Mouse (Mus musculus): Measurements from ENCODE around the gene Nrxn1.

The Nrxn1 gene

DNA sequence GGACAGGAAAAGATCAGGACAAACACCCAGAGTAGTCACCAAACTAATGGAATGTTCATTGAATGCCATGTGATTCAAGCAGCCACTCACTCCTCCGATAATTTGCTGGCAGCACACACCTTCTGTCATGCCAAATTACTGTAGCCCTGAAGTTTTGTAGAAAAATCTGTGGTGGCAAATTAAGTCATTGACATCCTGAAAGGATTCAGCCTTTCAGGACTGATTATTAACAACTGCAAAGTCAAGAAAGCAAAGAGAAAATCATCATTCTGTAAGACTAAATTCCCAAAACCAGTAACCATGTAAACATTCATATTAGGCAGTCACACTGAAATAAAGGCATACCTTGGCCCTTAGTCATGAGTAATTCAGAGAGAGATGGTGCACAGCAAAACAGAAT lies 662.7 kb downstream of the Nrxn1 start:
- CTCF ChIA-PET = no interaction called here

DNA sequence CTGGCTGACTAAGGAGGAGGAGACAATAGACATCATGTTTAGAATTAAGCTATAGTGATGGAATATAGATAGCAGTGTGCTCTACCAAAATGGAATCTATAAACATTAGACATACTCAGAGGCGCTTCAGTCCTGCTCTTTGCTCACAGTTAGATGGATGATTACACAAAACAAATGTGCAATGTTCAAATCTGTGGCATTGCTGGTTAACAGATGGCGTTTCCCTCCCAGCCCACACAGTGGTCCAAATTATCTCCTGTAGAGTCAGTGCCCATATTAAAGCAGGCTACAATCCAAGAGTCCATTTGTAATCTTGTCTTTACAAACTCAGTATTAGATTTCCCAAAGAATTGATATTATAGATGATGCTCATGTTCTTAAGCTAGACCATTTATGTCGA lies 666.9 kb downstream of the Nrxn1 start:
- CTCF ChIA-PET = no interaction called here

DNA sequence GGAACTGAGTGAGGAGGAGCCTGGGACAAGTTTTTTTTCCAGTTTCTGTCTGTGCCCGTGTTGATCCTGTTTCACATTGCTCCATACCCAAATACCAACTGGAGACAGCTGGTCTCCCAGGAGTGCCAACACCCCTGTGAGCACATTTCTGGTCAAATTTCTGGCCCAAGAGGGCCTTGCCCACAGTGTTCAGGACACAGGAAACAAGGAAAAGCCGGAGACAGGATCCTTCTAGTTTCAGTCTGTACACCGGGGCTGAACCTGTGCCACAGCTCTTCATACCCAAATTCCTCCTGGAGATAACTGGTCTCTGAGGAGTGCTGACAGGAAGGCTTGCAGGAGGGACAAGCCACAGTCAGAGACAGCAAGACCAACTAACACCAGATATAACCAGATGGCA lies 670.3 kb downstream of the Nrxn1 start:
- CTCF ChIA-PET = no interaction called here

DNA sequence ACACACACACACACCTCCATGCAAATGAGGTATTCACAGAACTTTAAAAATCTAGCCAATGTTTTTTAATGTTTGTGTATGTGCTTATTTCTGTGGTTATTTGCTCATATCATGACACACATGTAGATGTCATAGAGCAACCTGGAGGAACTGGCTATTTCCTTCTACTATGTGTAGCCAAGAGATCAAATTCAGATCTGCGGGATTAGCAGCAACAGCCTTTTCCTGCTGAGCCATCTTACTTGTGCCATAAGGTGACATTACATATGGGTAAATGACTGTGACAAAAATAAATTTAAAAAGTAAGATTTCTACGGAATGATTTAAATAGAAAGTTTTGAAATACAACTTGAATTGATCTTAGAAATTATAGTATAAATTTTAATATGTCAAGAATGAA lies 672.1 kb downstream of the Nrxn1 start:
- CTCF ChIA-PET = no interaction called here

GRCm38 (mm10) chr17:90419615-90420014 lies 673.3 kb downstream of the Nrxn1 start:
- CTCF ChIA-PET = no interaction called here

DNA sequence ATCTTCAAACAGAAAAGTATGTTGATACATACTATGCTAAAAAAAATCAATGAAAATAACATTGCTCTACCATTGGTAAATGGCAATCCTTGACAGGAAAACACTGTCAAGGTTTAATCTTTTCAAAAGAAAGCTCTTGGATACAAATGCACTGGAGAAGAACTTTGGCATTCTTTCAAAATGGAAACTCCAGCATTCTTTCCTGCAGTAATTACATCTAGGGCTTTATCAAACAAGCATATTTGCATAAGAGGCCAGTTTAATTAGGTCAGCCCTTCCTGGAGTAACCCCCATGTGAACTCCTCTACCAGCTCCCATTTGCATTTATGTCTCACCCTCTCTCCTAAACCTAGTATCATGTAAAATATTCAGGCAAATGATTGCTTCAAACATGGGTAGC lies 696.5 kb downstream of the Nrxn1 start:
- CTCF ChIA-PET = no interaction called here

DNA sequence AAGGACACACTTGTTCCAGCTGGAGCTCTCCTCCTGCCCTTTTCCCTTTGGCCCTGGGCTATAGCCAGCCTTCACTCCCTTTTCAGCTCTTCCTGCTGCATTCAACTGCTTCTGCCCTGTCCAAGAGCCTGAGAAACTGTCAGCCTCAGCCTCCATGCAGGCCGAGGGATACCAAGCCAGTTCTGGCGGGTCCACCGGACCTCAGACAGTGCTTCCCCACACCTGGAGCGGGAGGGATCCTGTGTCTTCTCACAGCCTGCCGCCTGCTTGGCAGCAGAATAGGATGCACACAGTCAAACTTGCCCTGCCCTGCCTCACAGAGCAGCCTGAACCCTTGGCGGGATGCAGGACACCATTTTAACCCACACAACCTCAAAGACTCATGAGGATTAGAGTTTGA lies 698.3 kb downstream of the Nrxn1 start:
- CTCF ChIA-PET = no interaction called here

DNA sequence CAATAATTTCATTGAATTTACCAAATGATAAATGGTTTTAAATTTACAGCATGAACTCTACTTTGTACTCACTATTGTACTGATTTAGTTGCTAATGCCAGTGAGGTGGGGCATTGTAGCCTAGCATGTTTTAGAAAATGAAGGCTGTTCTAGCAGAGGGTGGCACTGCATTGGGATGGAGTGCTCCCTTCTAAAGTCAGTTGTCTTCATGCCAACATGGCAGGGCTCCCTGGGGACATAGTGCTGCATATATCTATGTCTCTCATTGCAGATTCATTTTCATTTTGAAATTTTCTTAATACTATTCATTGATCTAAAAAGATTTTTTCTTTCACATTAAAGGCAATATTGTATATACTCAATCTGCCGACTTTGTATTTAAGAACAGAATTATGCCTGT lies 700.1 kb downstream of the Nrxn1 start:
- CTCF ChIA-PET = no interaction called here

DNA sequence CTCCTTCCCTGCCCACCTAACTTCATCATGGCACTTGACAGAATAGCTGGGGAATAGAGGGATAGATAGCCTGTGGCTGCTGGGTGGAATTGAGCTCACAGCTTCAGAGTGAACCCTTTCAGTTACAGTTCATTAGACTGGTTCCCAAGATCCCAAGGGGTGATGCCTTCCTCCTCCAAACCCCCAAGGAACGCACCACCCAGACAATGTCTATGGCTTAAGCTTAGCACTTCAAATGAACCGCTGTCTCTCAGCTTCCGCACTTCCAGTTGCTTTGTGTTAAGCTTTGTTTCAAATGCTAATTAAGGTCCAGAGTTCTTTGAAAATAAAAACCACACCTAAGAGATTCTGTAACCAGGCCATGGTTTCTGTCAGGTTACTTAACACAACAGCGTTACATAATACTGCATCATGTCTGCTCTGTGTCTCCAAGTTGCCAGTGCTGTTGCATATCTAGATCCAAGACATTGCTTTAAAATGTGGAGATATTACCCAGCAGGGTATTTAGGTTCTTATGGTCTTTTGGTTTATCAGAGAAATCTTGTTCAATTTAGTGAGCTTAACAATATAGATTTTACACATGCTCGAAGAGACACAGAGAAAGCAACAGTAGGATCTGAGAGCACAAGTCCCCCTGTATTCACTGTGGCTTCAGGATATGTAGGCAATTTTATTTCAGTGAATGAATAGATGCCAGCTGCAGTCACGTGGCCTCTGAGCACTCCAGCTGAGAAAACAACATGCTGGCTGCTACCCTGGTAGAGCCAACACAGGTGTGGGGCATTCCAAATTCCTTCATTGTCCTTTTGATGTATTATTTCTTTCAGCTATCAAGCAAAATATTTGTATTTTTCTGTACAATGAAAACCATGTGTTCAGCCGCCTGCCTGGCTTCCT lies 702.3 kb downstream of the Nrxn1 start:
- CTCF ChIA-PET = no interaction called here

DNA sequence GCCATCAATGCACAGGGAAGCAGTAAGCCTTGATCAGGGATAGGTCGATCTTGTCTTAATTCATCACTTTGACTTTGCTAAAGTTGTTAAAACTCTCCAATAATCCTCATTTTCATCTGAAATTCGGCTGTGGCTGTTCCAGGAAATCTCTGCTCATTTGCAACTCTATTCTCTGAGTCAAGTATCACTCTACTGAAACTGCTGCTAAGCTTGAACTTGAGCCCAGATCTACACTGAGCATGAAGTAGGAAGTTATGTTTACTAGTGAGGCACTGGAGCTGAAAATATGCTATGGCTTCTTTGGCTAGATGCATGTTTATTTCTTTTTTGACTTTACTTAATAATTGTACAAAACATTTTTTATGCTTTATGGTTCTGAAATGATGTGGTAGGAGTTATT lies 708.0 kb downstream of the Nrxn1 start:
- CTCF ChIA-PET = no interaction called here

GRCm38 (mm10) chr17:90382496-90383443 lies 710.1 kb downstream of the Nrxn1 start:
- CTCF ChIA-PET = no interaction called here

DNA sequence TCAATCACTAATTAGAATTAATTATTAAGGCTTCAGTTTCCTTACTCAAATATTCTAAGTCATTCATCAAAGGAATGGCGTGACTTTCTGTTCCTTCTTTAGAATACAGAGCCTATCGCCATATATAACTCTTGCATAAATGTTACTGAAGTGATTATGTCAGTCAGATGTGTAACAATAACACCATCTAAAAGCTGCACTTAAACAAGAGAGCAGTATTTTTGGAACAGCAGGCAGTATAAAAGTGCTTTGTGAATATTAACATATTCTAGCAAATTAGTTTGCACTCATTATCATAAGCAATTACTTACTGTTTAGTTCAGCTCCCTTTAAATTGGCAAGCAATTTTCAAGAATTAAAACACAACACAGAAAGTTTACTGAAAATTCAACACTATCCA lies 716.3 kb downstream of the Nrxn1 start:
- CTCF ChIA-PET = no interaction called here

DNA sequence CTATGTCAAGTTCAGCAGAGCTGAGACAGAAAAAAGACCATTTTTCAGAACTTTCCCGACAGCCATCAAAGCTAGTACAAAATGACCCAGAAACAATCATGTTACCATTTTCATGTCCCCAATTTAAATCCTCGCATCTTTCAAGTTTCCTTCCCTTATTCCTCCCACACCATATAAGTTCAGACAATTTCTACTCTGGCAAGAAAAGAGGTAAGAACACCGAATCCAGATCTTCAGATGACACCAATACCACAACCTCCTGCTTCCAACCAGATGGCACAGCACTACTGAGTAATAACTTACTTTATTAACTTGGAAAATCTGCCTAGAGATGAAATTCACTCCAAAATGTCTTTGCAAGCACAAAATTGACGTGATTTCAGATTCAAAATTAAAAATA lies 730.7 kb downstream of the Nrxn1 start:
- CTCF ChIA-PET = no interaction called here

DNA sequence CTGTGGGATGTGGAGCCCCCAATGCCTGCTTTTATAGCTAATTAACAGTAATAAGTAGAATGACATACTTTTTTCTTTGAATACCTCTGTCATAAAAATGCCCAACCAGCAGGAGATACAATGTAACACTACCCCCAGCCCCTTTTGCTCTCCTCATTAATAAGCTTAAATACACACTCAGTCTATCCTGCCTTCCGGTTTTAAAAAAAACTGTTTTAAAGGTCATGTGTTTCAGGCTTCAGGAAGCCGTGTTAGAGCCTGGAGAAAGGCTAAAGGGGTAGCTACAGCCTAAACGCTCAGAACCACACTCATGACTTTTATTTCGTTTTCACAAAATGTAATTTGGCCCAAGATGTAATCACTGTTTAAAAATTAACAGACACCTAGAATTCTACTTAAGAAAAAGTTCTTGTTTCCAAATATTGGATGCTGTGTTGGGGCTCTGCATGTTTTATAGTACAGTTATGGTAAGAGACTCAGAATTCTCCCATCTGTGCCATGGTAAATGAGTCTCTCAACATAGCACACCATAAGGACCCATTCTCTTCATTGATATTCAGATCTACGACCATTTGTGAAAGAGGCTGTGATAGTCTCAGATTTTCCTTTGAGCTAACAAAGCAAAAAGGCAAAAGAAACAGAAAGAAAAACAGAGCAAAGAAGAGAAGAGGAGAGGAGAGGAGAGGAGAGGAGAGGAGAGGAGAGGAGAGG lies 743.3 kb downstream of the Nrxn1 start:
- CTCF ChIA-PET = interaction anchor here (0.6 kb wide), 1 partner anchor 112 kb away, joined by 4 read pairs; no protein-coding TSS in a partner anchor

- CTCF ChIA-PET = no interaction called here
Measured at GRCm38 (mm10) chr17:90346735-90347475, 746.0 kb downstream of the Nrxn1 start.

DNA sequence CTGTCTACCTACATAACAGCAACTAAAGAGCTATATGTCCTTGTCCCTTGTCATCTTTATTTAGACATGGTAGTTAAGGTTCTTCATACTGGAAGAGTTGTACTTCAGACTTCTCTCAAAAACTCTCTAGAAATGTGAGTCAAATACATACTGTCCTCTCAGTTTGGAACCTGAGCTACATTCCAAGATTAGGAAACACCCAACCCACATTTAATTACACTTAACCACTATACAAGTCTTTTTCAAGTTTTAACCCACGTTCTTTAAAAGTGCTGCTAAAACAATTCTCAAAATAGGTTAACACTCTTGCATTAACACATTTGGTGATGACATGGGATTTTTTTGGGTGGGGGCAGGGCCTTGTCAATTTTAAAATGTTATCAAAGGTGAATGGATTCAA lies 759.4 kb downstream of the Nrxn1 start:
- CTCF ChIA-PET = no interaction called here

DNA sequence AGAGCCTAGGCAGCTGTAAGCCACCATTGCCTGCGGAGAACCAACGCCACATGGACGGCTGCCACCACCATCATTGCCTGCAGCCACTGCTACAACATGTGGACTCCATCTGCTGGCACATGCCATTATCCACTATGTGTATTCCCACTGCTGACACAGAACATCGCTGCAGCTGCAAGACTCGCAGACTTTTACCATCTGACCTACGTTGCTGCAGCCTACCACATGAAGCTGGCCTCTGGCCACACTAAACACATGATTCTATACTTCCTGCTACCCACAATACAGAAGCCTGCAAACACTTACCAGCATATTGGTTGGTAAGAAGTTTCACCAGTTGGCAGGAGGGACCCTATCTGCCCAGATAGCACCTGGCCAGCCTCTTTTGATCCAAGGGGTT lies 769.2 kb downstream of the Nrxn1 start:
- CTCF ChIA-PET = no interaction called here

DNA sequence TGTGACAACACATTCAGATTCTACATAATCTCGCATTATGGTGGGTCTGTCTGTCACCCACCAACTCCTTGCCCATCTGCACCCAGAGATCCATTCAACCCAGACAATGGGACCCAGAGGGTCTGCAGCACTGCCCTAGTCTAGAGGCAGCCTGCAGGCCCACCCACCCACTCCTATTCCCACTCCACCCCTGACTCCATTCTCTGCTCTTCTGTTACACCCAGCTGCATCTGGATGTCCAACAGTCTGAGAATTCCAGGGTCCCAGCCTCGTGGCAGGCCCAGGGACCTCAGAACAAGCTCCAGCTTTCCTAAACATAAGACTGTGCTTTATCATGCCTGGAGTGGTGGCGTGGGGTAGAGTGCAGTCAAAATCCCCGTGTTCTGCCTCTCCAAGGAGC lies 820.6 kb downstream of the Nrxn1 start:
- CTCF ChIA-PET = no interaction called here

DNA sequence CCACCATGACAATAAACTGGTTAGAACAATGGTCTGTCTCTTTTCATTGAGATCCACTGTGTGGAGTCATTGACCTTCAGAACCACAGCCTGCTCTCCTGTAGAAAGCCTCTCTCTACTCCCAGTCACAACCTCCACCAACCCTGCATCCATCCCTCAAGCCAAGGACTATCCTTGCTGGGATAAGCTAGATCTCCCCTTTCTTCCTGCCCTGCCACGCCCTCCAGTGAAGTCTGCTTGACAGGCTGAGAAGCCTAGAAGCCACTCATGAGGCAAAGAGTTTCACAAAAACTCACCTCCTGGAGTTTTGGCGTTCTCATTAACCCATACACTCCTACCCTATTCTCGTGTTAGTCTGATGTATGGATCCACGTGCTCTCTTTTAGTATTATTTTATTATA lies 821.7 kb downstream of the Nrxn1 start:
- CTCF ChIA-PET = no interaction called here

GRCm38 (mm10) chr17:90269143-90269542 lies 823.7 kb downstream of the Nrxn1 start:
- CTCF ChIA-PET = no interaction called here

DNA sequence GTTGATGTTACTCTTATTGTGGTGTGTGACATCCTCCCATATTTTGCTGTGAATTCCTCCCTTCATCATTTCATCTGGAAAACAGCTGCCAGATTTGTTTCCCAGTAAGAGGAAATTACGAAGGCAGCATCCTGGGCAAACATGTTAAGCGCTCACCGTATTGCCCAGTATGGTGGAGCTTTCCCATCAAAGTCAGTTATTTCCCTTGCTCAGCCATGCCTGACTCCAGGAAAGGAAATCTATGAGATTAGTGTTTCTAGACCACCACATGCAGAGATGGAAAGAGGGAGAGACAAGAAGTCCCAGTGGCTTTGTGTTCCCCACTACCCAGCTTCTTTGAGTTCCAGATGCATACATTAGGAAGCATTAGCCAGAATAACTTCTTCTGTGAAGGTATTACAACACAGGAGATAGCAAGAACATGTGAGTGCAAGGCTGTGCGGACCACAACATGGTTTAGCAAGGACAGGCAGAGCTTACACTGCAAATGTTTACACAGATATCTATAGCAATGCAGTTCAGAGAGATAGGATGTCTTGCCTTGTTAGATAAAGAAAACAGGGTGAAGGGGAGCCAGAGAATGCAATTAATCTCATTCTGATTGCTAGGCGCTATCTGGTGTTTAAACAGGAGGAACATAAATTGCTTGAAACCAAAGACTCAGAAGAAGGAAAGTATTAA lies 839.3 kb downstream of the Nrxn1 start:
- CTCF ChIA-PET = no interaction called here
